Mouse (Mus musculus): ENCODE results near the gene Med25.

Gene Med25

GRCm38 (mm10) chr7:44863982-44864494 is 28.5 kb downstream of the Med25 start:
- no peak for DNase-seq (ENCODE audit: low spot score in 2 of 2)

- no peak for DNase-seq (ENCODE audit: low spot score in 2 of 2)
These were observed 29.3 kb downstream of the Med25 start for GRCm38 (mm10) chr7:44863210-44863609.

- DNase-seq (ENCODE audit: low spot score in 2 of 2) = no peak
These were observed 30.1 kb downstream of the Med25 start for GRCm38 (mm10) chr7:44862434-44862833.

- no peak for DNase-seq (ENCODE audit: low spot score in 2 of 2)
These were observed 31.1 kb downstream of the Med25 start for GRCm38 (mm10) chr7:44861429-44861816.

DNA sequence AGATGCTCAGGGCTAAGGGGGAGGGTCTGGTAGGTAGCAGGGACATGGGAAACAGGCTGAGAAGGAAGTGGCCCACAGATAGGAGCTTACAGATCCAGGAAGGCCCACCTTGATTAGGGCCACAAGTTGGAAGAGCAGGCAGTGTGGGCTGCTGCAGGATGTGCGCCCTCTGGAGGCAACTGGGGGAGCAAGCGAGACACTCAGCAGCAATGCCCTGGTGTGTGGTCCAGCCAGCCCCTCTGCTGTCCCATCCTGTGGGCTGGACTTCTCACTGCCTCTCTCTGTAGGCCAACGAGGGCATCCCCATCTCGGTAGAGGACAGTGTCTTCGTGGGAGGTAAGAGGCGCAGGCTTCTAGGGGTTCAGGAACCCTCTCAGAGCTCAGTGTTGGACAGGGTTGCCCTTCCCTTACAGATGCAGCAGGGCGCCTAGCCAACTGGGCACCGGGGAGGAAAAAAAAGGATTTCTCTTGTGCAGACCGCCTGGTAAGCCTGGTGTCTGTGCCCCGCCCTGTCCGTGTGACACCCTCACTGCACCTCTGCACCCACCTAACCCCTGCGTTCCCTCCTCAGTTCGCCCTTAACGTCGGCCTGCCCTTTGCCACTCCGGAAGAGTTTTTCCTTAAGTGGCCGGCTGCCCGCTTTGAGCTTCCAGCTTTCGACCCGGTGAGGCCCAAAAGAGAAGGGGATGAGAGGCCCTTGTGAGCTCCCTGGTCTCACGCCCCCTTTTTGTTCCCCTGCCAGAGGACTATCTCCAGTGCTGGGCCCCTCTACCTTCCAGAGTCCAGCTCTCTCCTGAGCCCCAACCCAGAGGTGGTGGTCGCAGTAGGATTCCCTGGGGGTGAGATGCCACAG is 31.7 kb downstream of the Med25 start:
- peak; percentile 71 to 80 for DNase-seq (ENCODE audit: low spot score in 2 of 2)

- DNase-seq (ENCODE audit: low spot score in 2 of 2) = no peak
These were observed 32.6 kb downstream of the Med25 start for GRCm38 (mm10) chr7:44859896-44860295.

DNA sequence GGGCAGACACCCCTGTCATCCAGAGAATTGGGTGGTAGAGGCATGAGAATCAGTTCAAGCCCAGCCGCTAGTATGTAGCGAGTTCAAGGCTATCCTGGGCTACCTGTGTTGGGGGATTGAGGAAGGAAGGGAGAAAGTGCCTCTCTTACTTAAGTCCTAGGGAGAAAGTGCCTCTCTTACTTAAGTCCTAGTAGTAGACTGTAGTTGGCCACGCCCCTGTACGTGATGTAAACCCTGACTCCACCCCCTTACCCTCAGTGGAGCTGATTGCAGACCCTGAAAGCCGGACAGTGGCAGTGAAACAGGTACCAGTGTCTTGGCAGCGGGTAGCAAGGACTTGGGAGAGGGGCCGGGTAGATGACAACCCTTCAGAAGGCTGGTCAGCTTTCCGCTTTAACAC is 34.6 kb downstream of the Med25 start:
- DNase-seq (ENCODE audit: low spot score in 2 of 2) = no peak

DNA sequence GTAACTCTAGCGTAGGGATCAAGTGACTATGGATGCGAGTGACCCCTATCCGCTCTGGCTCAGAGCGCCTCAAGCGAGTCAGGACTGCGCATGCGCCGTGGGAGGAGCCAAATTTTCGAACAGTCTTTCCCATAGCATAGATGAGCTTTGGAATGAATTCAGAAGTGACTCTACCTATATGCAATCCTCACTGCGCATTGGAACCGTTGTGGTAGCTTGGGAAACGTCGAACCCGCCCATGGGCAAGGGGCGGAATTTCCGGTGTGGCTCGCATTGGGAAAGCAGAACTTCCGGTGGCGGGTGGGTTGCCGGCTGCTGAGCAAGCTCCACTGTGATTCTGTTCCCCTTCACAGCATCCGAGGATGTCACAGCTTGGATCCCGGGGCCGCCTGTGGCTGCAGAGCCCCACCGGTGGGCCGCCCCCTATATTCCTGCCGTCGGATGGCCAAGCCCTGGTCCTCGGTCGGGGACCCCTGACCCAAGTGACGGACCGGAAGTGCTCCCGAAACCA is 35.4 kb downstream of the Med25 start, which contains the start of gene Pnkp:
Gene Pnkp, plus strand, starts transcription at position 98 of the 511 bp plus-strand sequence.
- peak; percentile 95 to 96 for DNase-seq (ENCODE audit: low spot score in 2 of 2)

DNA sequence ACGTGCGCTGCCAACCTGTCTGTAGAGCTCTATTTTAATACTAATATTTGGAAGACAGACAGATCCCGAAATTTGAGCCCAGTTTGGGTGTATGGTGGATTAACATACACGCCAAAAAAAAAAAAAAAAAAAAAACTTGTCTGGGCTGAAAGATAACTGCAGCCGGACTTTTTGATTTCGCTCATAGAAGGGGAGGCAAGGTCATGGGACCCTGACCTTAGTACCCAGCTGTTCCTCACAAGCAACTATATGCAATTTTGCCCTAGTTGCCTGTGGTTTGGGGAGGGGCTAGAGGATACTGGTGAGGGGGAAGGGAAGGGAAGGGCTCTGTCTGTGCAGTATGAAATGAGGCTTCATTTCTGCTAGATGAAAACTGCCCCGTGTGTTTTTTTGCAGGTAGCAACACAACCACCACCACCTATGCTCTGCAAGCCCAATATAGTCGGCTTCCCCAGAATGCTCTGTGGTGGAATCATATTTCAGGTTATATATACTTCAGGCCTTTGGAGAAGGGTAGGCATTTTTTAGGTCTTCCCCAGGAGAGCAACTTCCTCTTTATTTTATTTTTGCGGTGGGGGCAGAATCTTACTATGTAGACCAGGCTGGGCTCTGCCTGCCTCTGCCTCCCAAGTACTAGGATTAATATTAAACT is 36.1 kb downstream of the Med25 start:
- DNase-seq (ENCODE audit: low spot score in 2 of 2) = no peak

GRCm38 (mm10) chr7:44855036-44855435 is 37.5 kb downstream of the Med25 start:
- DNase-seq (ENCODE audit: low spot score in 2 of 2) = no peak

DNA sequence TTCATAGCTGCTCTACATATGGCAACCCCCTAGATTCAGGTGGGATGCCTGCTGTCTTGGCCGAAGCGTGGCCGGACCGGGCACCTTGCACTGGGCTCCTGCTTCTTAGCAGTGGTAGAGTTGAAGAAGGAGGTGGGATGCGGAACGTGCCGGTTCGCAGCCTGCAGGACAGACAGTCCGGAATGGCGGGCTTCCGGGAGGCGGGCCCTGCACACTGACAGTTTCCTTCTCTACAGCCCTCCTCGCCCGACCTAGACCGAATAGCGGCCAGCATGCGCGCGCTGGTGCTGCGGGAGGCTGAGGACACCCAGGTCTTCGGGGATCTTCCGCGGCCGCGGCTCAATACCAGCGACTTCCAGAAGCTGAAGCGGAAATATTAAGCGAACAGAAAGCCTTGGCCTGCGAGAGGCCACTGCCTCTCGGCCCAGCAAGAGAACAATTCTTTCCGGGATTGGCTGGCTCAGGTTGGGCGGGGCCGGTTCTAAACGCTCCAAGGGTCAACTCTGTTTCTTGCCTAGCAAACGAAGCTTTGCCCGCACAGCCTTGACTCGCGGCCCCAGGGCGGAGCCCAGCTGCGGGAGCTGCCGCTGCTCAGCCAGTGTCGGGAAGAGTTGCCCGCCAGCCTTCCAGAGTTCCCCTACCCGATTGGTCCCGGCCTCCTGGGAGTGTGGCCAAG is 38.0 kb downstream of the Med25 start:
- peak; percentile 83 to 86 for DNase-seq (ENCODE audit: low spot score in 2 of 2)

GRCm38 (mm10) chr7:44853596-44854355 is 38.7 kb downstream of the Med25 start:
- DNase-seq (ENCODE audit: low spot score in 2 of 2) = no peak

GRCm38 (mm10) chr7:44853065-44853464 is 39.4 kb downstream of the Med25 start:
- DNase-seq (ENCODE audit: low spot score in 2 of 2) = no peak

DNA sequence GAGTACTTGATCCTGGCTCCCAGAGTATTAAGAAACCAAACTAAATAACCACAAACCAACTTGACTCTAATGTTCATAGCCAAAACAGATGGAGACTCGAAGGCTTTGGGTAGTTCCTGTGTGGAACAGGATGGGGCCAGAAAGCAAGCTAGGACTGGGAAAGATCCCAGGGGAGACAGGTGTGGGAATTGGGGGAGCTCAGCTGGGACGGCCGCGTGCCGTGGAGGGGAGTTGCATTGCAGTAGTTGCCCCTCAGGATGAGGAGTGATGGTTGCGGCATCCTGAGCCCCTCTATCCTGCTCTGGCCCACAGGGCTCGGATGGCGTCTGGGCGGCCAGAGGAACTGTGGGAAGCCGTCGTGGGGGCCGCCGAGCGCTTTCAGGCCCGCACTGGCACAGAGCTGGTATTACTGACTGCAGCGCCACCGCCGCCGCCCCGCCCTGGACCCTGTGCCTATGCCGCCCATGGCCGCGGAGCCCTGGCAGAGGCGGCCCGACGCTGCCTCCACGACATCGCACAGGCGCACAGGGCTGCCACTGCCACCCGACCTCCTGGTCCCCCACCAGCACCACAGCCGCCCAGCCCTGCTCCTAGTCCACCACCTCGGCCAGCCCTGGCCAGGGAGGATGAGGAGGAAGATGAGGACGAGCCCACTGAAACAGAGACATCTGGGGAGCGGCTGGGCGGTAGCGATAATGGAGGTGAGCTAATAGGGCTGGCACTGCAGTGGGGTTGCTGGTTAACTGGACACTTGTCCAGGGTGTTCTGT is 40.1 kb downstream of the Med25 start:
- no peak for DNase-seq (ENCODE audit: low spot score in 2 of 2)

GRCm38 (mm10) chr7:44851625-44852234 is 40.8 kb downstream of the Med25 start:
- no peak for DNase-seq (ENCODE audit: low spot score in 2 of 2)

DNA sequence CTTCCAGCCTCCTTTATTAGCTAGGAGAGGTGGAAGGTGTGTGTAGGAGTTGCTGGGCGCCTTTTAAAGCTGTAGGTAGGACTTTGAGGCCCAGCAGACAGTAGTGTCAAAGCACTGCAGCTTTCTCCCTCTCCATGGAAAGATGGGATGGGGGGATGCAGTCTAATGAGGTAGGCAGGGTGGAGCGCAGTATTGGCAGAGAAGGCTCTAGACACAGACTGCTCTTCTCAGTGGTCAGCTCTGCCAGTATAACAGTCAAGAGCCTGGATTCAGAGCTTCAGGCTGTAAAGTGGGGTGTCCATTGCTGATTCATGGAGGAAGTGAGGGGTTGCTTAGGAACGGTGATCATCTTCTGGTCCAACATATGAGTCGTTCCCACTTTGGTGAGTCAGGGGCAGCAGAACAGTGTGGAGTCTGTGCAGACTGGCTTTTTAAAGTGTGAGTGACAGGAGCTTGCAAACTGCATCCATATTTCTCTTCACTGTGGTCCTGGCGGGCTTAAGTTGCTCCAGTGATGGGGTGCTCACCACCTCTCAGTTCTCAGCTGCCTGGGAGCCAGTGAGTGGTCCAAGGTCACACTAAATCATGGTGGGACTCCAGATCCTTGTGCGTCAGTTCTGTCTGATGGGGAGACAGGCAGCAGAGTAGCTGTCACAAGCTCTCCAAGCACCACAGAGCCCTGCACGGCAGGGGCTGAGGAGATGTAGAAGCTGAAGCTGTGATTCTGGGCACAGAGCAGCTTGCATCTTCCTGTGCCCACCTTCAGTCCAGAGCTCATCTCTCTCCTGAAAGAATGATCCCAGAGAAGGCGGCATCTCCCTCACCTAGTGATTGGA is 41.5 kb downstream of the Med25 start:
- DNase-seq (ENCODE audit: low spot score in 2 of 2) = no peak

- DNase-seq (ENCODE audit: low spot score in 2 of 2) = peak; percentile 87 to 88
These were observed 42.4 kb downstream of the Med25 start for GRCm38 (mm10) chr7:44850146-44850545.

DNA sequence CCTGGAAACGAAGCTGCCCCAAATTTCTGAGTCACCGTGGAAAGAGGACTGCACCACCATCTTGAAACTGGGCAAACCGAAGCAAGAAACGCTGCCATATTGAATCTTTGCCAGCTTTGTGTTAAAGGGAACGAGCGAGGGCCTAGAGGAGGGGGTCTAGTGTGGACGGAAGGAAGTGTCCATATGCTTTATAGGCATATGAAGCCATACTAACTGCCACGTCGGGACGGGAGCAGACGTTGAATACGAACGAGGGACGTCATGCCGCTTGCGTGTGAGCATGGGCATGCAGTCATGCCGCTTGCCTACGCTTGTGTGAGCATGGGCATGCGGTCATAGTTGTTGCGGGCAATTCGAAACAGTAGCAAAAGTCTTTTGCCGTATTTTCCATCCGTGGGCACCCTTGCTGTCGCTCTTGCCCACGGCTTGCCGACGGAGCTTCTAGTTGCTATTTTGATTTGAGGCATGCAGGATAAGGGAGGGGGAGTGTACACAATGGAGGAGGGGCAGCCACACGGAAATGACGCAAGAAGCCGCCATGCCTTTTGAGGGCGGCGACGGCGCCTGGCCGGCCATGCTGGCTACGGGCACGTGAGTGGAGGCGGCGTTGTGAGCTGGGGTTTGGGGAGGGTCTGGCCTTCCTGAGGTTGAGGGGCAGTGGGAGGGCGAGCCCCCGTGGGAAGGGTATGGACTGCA is 42.9 kb downstream of the Med25 start:
- peak; percentile 95 to 96 for DNase-seq (ENCODE audit: low spot score in 2 of 2)

All from right cerebral cortex, postnatal 10 days (tissue).